In genomic region chr2:170511073-170511891, GRCm38 (mm10) we compare ENCODE assay signal across 8 mouse cellular contexts. TPM values are rescaled to one million over a fixed set of nuclear protein-coding genes. Genes with fewer than 3 reads are reported as not detected.
DNase-seq lines count a peak whose midpoint lies in the region; ATAC-seq and TF ChIP-seq lines count a peak whose summit lies in the region.

No protein-coding gene starts in this region.

- TF ChIP-seq POLR2A in CH12.LX (IDR thresholded peaks at IDR 0.05; ENCODE audit: low read depth, low read length) = peak; percentile 67; the same call in 1 of the 2 replicates

- WGBS in forebrain, embryonic 12.5 days = under 1% methylated on average over 50 of the region's 69 CpGs
- 1% methylated on average over 69 of the region's 69 CpGs for WGBS in large intestine, adult 2 months
- under 1% methylated on average over 67 of the region's 69 CpGs for WGBS in liver, postnatal 0 days (ENCODE audit: insufficient replicate concordance)
- WGBS in neural tube, embryonic 14.5 days = under 1% methylated on average over 59 of the region's 69 CpGs

- H3K4me1 ChIP-seq in CH12.LX (ENCODE audit: control insufficient read depth in 1 of 2, insufficient read depth in 2 of 2) = peaks cover 14 to 50% of the 10 kb centered on the region in 2 experiments
- H3K4me1 ChIP-seq in forebrain, embryonic 12.5 days = peaks cover 31% of the 10 kb centered on the region
- H3K4me1 ChIP-seq in liver, postnatal 0 days (ENCODE audit: insufficient read depth) = peaks cover 17% of the 10 kb centered on the region
- peaks cover 17% of the 10 kb centered on the region for H3K4me1 ChIP-seq in neural tube, embryonic 14.5 days (ENCODE audit: control insufficient read depth, insufficient read depth, low read length)

- H3K9me3 ChIP-seq in CH12.LX (replicated peaks; ENCODE audit: low read length) = no peaks in the 10 kb centered on the region
- H3K9me3 ChIP-seq in forebrain, embryonic 12.5 days = no peaks in the 10 kb centered on the region
- H3K9me3 ChIP-seq in liver, postnatal 0 days (ENCODE audit: low read length) = no peaks in the 10 kb centered on the region
- H3K9me3 ChIP-seq in neural tube, embryonic 14.5 days (ENCODE audit: control insufficient read depth, low read length) = no peaks in the 10 kb centered on the region

- ATAC-seq in forebrain, embryonic 12.5 days (ENCODE audit: low FRiP score) = peak; percentile 75
- peak; percentile 82 for ATAC-seq in liver, postnatal 0 days
- ATAC-seq in neural tube, embryonic 14.5 days (ENCODE audit: low read depth) = peak; percentile 64

- intact Hi-C loops in heart, postnatal 10 days (cut with DNase I) = no loop called here

- no peak for TF ChIP-seq EP300 in CH12.LX (IDR thresholded peaks at IDR 0.05; ENCODE audit: low read length)
- TF ChIP-seq EP300 in liver, postnatal 0 days (IDR thresholded peaks at IDR 0.05; ENCODE audit: low read depth) = peak; percentile 85

- peak overlapping the region; percentile 86 for H3K9ac ChIP-seq in CH12.LX (ENCODE audit: insufficient read depth, low read depth)
- H3K9ac ChIP-seq in forebrain, embryonic 12.5 days = peak overlapping the region; percentile 89
- peak overlapping the region; percentile 92 for H3K9ac ChIP-seq in liver, postnatal 0 days (replicated peaks)
- peak overlapping the region; percentile 87 for H3K9ac ChIP-seq in neural tube, embryonic 14.5 days (replicated peaks; ENCODE audit: low read depth, low read length)

- peak overlapping the region; percentile 78 to 98 (median 88) for H3K4me3 ChIP-seq in CH12.LX (replicated peaks in 1 of 3; ENCODE audit: low read depth in 2 of 3, low read length in 2 of 3, poor library complexity in 1 of 3)
- H3K4me3 ChIP-seq in forebrain, embryonic 12.5 days (replicated peaks) = peak overlapping the region; percentile 97
- H3K4me3 ChIP-seq in liver, postnatal 0 days (ENCODE audit: low read depth, low read length) = peak overlapping the region; percentile 99
- peak overlapping the region; percentile 93 for H3K4me3 ChIP-seq in neural tube, embryonic 14.5 days (ENCODE audit: low read depth, low read length)

- DNase-seq in CH12.LX (ENCODE audit: extremely low read depth) = peak; percentile 81
- DNase-seq in c-Kit-positive CD71-positive TER-119-negative erythroid progenitor cells, embryonic 14.5 days (ENCODE audit: low read depth) = peak; percentile 78
- DNase-seq in heart, postnatal 10 days = peak; percentile 92 to 95
- peak; percentile 69 for DNase-seq in large intestine, adult 2 months (ENCODE audit: low read depth, low spot score)
- peak; percentile 93 for DNase-seq in liver, postnatal 0 days
- peak; percentile 96 for DNase-seq in testis, postnatal 10 days (ENCODE audit: low spot score)

- in situ Hi-C loops in CH12.LX (cut with MboI; ENCODE audit: low pct_ligation_motif_present, low pct_unique_long_range_greater_than_20kb, low sequenced_read_pairs) = loop anchor here (5.0 to 25.0 kb wide), 4 partner anchors 86 to 1549 kb away; partner anchors contain the start of gene Zfp64

- TF ChIP-seq CTCF in CH12.LX (conservative IDR thresholded peaks at IDR 0.05 in 1 of 2, IDR thresholded peaks at IDR 0.05 in 1 of 2; ENCODE audit: low read depth in 2 of 2, low read length in 2 of 2) = peak; percentile 70 to 95
- peak; percentile 98 for TF ChIP-seq CTCF in liver, postnatal 0 days (IDR thresholded peaks at IDR 0.05; ENCODE audit: low read depth)

- H3K27ac ChIP-seq in CH12.LX (ENCODE audit: insufficient read depth, low read depth) = peak overlapping the region; percentile 38; the same call in 1 of the 2 replicates
- H3K27ac ChIP-seq in forebrain, embryonic 12.5 days = peak overlapping the region; percentile 83
- peak overlapping the region; percentile 71 for H3K27ac ChIP-seq in liver, postnatal 0 days (ENCODE audit: low read depth)
- H3K27ac ChIP-seq in neural tube, embryonic 14.5 days (ENCODE audit: low read depth, low read length) = peak overlapping the region; percentile 80

- peaks cover 31% of the 10 kb centered on the region for H3K79me2 ChIP-seq in CH12.LX (replicated peaks; ENCODE audit: control insufficient read depth, extremely low read depth, insufficient read depth, poor library complexity, severe bottlenecking)

- H3K36me3 ChIP-seq in CH12.LX (replicated peaks in 1 of 2; ENCODE audit: control insufficient read depth in 1 of 2, insufficient read depth in 1 of 2, low read length in 1 of 2) = peaks cover 7 to 26% of the 10 kb centered on the region in 2 experiments
- peaks cover 8% of the 10 kb centered on the region for H3K36me3 ChIP-seq in forebrain, embryonic 12.5 days (replicated peaks)
- H3K36me3 ChIP-seq in liver, postnatal 0 days (replicated peaks; ENCODE audit: insufficient read depth, low read length) = no peaks in the 10 kb centered on the region
- 0 out of 2 replicates have a peak, but pooled peaks cover 6% of the 10 kb centered on the region for H3K36me3 ChIP-seq in neural tube, embryonic 14.5 days (ENCODE audit: control insufficient read depth, insufficient read depth, low read length)

- dilution Hi-C loops in CH12.LX (cut with MboI; ENCODE audit: extremely low pct_ligation_motif_present, extremely low pct_unique_long_range_greater_than_20kb, low sequenced_read_pairs) = no loop called here

- peaks cover 16% of the 10 kb centered on the region for H3K27me3 ChIP-seq in CH12.LX (replicated peaks)
- peaks cover 6% of the 10 kb centered on the region; the same call in 1 of the 2 replicates for H3K27me3 ChIP-seq in forebrain, embryonic 12.5 days
- no peaks in the 10 kb centered on the region for H3K27me3 ChIP-seq in liver, postnatal 0 days (ENCODE audit: insufficient read depth, low read length)
- no peaks in the 10 kb centered on the region for H3K27me3 ChIP-seq in neural tube, embryonic 14.5 days (ENCODE audit: control insufficient read depth, insufficient read depth, low read length)

- no peak; the same call in none of the 2 replicates for TF ChIP-seq RAD21 in CH12.LX (IDR thresholded peaks at IDR 0.05; ENCODE audit: low read depth, low read length)

- H3K4me2 ChIP-seq in CH12.LX (ENCODE audit: insufficient read depth, low read depth, poor library complexity, severe bottlenecking) = peak overlapping the region; percentile 86
- H3K4me2 ChIP-seq in forebrain, embryonic 12.5 days = peak overlapping the region; percentile 78
- H3K4me2 ChIP-seq in liver, postnatal 0 days (ENCODE audit: low read depth, low read length) = peak overlapping the region; percentile 86
- peak overlapping the region; percentile 81 for H3K4me2 ChIP-seq in neural tube, embryonic 14.5 days (ENCODE audit: low read depth, low read length)

TF ChIP-seq in CH12.LX, 34 proteins besides CTCF, POLR2A, EP300 and RAD21 (continues in another document):
- TF ChIP-seq MEF2A (IDR thresholded peaks at IDR 0.05; ENCODE audit: borderline replicate concordance, low read depth, low read length) = no peak; the same call in 1 of the 2 replicates
- TF ChIP-seq ZMIZ1 (IDR thresholded peaks at IDR 0.05; ENCODE audit: low read depth, low read length) = 0 out of 2 replicates have a peak, but pooled peaks have one; percentile 15
- TF ChIP-seq ZNF384 (IDR thresholded peaks at IDR 0.05; ENCODE audit: low read depth, low read length) = no peak; the same call in 1 of the 2 replicates
- TF ChIP-seq GABPA (IDR thresholded peaks at IDR 0.05; ENCODE audit: insufficient replicate concordance, low read depth, low read length) = no peak
- peak; percentile 64 for TF ChIP-seq TCF12 (IDR thresholded peaks at IDR 0.05; ENCODE audit: low read depth, low read length)
- TF ChIP-seq PAX5 (IDR thresholded peaks at IDR 0.05; ENCODE audit: low read length) = no peak
- TF ChIP-seq KAT2A (IDR thresholded peaks at IDR 0.05; ENCODE audit: insufficient replicate concordance, low read length) = no peak
- no peak for TF ChIP-seq MAFK (IDR thresholded peaks at IDR 0.05; ENCODE audit: insufficient replicate concordance, low read length)
- TF ChIP-seq POLR2AphosphoS2 (IDR thresholded peaks at IDR 0.05; ENCODE audit: low read depth, low read length) = no peak
- TF ChIP-seq JUN (IDR thresholded peaks at IDR 0.05; ENCODE audit: insufficient read depth, low read depth, low read length) = no peak
- TF ChIP-seq CHD1 (IDR thresholded peaks at IDR 0.05; ENCODE audit: low read depth, low read length) = peak; percentile 100
- TF ChIP-seq IRF4 (IDR thresholded peaks at IDR 0.05; ENCODE audit: low read depth, low read length) = peak; percentile 64; the same call in 1 of the 2 replicates
- TF ChIP-seq MXI1 (IDR thresholded peaks at IDR 0.05; ENCODE audit: low read depth, low read length) = peak; percentile 23; the same call in 1 of the 2 replicates
- no peak for TF ChIP-seq USF2 (conservative IDR thresholded peaks at IDR 0.05; ENCODE audit: low read depth, low read length)
- TF ChIP-seq HCFC1 (IDR thresholded peaks at IDR 0.05; ENCODE audit: low read depth, low read length) = peak; percentile 79
- peak; percentile 16; the same call in 1 of the 2 replicates for TF ChIP-seq MAX (IDR thresholded peaks at IDR 0.05; ENCODE audit: low read length)
- no peak; the same call in 1 of the 2 replicates for TF ChIP-seq JUND (conservative IDR thresholded peaks at IDR 0.05; ENCODE audit: low read depth, low read length)
- no peak for TF ChIP-seq ZKSCAN1 (IDR thresholded peaks at IDR 0.05; ENCODE audit: borderline replicate concordance, low read depth, low read length)
- TF ChIP-seq SMC3 (IDR thresholded peaks at IDR 0.05; ENCODE audit: low read depth, low read length) = peak; percentile 37
- 0 out of 2 replicates have a peak, but pooled peaks have one; percentile 22 for TF ChIP-seq BHLHE40 (IDR thresholded peaks at IDR 0.05; ENCODE audit: low read depth, low read length)

RNA-seq across cellular contexts. Expression of gene Cyp24a1, which starts 14.3 kb away (rescaled TPM):
- total RNA-seq in CH12.LX (2012; rRNA removed) = not detected in 2 replicates
- total RNA-seq in CH12.LX (2014; rRNA removed) = not detected in 2 replicates
- not detected in 2 replicates for polyA plus RNA-seq in CH12.LX (2012; ENCODE audit: insufficient read length, low read depth)
- 0.06 TPM in 1 of 2 replicates, not detected in the other for polyA plus RNA-seq in forebrain, embryonic 12.5 days (2016; fragmentation: Nextera tagmentation; extraction: Ambion mirVana)
- total RNA-seq in heart, postnatal 10 days (2021) = not detected
- polyA plus RNA-seq in large intestine, adult 2 months (2012; rRNA removed) = not detected in 2 replicates
- not detected in 2 replicates for polyA plus RNA-seq in liver, postnatal 0 days (2015; fragmentation: Nextera tagmentation; extraction: Ambion mirVana)
- 0.05 and 0.14 TPM in 2 replicates for polyA plus RNA-seq in neural tube, embryonic 14.5 days (2014; fragmentation: Nextera tagmentation; extraction: Ambion mirVana)

RNA-seq across cellular contexts. Expression of gene Pfdn4, which starts 15.1 kb away (rescaled TPM):
- total RNA-seq in CH12.LX (2012; rRNA removed) = 56.2 and 68.1 TPM in 2 replicates
- 222 and 254 TPM in 2 replicates for total RNA-seq in CH12.LX (2014; rRNA removed)
- polyA plus RNA-seq in CH12.LX (2012; ENCODE audit: insufficient read length, low read depth) = 68.8 and 77.8 TPM in 2 replicates
- 139 and 140 TPM in 2 replicates for polyA plus RNA-seq in forebrain, embryonic 12.5 days (2016; fragmentation: Nextera tagmentation; extraction: Ambion mirVana)
- 10 to 100 TPM; 14.9 to 15.2 TPM for total RNA-seq in heart, postnatal 10 days (2021)
- polyA plus RNA-seq in large intestine, adult 2 months (2012; rRNA removed) = 5.0 and 7.0 TPM in 2 replicates
- 29.8 and 33.9 TPM in 2 replicates for polyA plus RNA-seq in liver, postnatal 0 days (2015; fragmentation: Nextera tagmentation; extraction: Ambion mirVana)
- polyA plus RNA-seq in neural tube, embryonic 14.5 days (2014; fragmentation: Nextera tagmentation; extraction: Ambion mirVana) = 159 and 161 TPM in 2 replicates

Comparison
In these comparisons a context has a peak if more than half of its experiments do, and no peak if none do; other contexts are left out.
1. Peak in every context shown above with its lines: DNase-seq, ATAC-seq, H3K4me3 ChIP-seq and H3K27ac ChIP-seq.